Mouse (Mus musculus): Measurements from ENCODE around the gene Itpr2.

DNA sequence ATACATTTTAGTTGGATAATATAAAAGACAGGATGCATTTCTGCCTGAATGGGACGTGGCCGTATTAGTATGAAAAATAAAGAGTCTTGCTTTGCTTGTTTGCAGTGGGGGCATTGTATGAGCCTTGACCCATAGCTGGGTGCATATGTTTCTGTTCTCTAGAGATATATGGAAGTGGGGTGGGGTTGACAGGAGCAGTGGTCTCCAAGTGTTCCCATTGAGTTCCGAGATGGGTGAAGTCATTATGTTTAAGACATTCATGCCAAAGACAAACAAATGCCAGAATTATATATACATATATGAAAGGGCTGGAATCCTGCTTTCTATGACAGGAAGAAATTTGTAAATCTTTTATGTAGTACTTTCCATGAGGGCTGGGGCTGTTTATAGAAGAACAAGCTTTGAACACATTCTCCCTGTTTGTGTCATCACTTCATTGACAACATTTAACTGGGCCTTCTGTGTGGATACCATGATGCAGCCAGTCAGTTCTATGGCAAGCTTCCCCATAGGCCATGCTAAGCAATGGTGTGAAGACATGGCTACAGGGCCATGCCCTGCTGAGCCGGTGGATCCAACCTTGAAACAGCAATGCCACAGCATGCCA, 327.3 kb downstream of the Itpr2 start:
- TF ChIP-seq POLR2A (IDR thresholded peaks at IDR 0.05; ENCODE audit: borderline replicate concordance, low read depth, low read length) = no peak
- TF ChIP-seq CTCF (IDR thresholded peaks at IDR 0.05; ENCODE audit: low read depth, low read length) = no peak
